24 mouse cellular contexts compared by ENCODE assay signal in genomic region chr10:75571937-75572336, GRCm38 (mm10). TPM values are rescaled to one million over a fixed set of nuclear protein-coding genes. Genes with fewer than 3 reads are reported as not detected.
A peak's percentile ranks its signal among the peaks of the same experiment; 100 is the strongest.
DNase-seq lines count a peak whose midpoint lies in the region; ATAC-seq lines count a peak whose summit lies in the region.
"Had no signal": no experiment of that assay in that cellular context is flagged by ENCODE, and none has a peak within 500 bp of the region (broad histone marks: within the 10 kb centered on the region; RNA-seq: fewer than 3 reads in every experiment).

No protein-coding gene starts in this region.

- no peaks in the 10 kb centered on the region for H3K9me3 ChIP-seq in hindbrain, embryonic 10.5 days
- no peaks in the 10 kb centered on the region for H3K9me3 ChIP-seq in hindbrain, embryonic 12.5 days (replicated peaks)
- H3K9me3 ChIP-seq in kidney, embryonic 16.5 days (ENCODE audit: low read length) = no peaks in the 10 kb centered on the region
- H3K9me3 ChIP-seq in kidney, embryonic 14.5 days (ENCODE audit: control insufficient read depth, low read length) = no peaks in the 10 kb centered on the region
- H3K9me3 ChIP-seq in midbrain, embryonic 10.5 days (replicated peaks) = no peaks in the 10 kb centered on the region
- H3K9me3 ChIP-seq in midbrain, embryonic 16.5 days (replicated peaks; ENCODE audit: control insufficient read depth, low read length, poor library complexity, severe bottlenecking) = no peaks in the 10 kb centered on the region
- H3K9me3 ChIP-seq: embryonic facial prominence, embryonic 15.5 days; forebrain, embryonic 13.5 days; forebrain, embryonic 15.5 days had no signal

- H3K4me2 ChIP-seq in hindbrain, embryonic 12.5 days (replicated peaks) = no peak overlapping the region
- peak overlapping the region; percentile 19 for H3K4me2 ChIP-seq in kidney, embryonic 16.5 days (replicated peaks; ENCODE audit: low read depth, low read length)
- no peak overlapping the region for H3K4me2 ChIP-seq in kidney, embryonic 14.5 days (replicated peaks; ENCODE audit: low read depth, low read length)
- no peak overlapping the region for H3K4me2 ChIP-seq in midbrain, embryonic 16.5 days (ENCODE audit: low read length)
- H3K4me2 ChIP-seq: embryonic facial prominence, embryonic 13.5 days; embryonic facial prominence, embryonic 15.5 days; forebrain, embryonic 13.5 days; forebrain, embryonic 15.5 days had no signal

- no peak overlapping the region for H3K9ac ChIP-seq in hindbrain, embryonic 12.5 days
- no peak overlapping the region for H3K9ac ChIP-seq in kidney, embryonic 16.5 days (replicated peaks; ENCODE audit: low read length)
- H3K9ac ChIP-seq in kidney, embryonic 14.5 days (ENCODE audit: low read depth, low read length) = no peak overlapping the region
- no peak overlapping the region for H3K9ac ChIP-seq in midbrain, embryonic 16.5 days (ENCODE audit: low read depth, low read length)
- H3K9ac ChIP-seq: embryonic facial prominence, embryonic 13.5 days; embryonic facial prominence, embryonic 15.5 days; forebrain, embryonic 13.5 days; forebrain, embryonic 15.5 days had no signal

- peaks cover 23% of the 10 kb centered on the region for H3K27me3 ChIP-seq in hindbrain, embryonic 10.5 days (ENCODE audit: insufficient read depth, poor library complexity, severe bottlenecking)
- H3K27me3 ChIP-seq in hindbrain, embryonic 12.5 days = no peaks in the 10 kb centered on the region
- H3K27me3 ChIP-seq in kidney, embryonic 16.5 days (ENCODE audit: insufficient read depth, low read length) = no peaks in the 10 kb centered on the region
- no peaks in the 10 kb centered on the region for H3K27me3 ChIP-seq in kidney, embryonic 14.5 days (ENCODE audit: control insufficient read depth, insufficient read depth, low read length)
- H3K27me3 ChIP-seq in midbrain, embryonic 10.5 days (ENCODE audit: low read depth, poor library complexity, severe bottlenecking) = peaks cover 20% of the 10 kb centered on the region
- no peaks in the 10 kb centered on the region for H3K27me3 ChIP-seq in midbrain, embryonic 16.5 days (ENCODE audit: control insufficient read depth, insufficient read depth, low read depth, low read length)
- H3K27me3 ChIP-seq: embryonic facial prominence, embryonic 15.5 days had no signal

- peaks cover 34% of the 10 kb centered on the region for H3K4me1 ChIP-seq in hindbrain, embryonic 10.5 days (replicated peaks)
- H3K4me1 ChIP-seq in hindbrain, embryonic 12.5 days = peaks cover 5% of the 10 kb centered on the region; the same call in 1 of the 2 replicates
- peaks cover 26% of the 10 kb centered on the region for H3K4me1 ChIP-seq in kidney, embryonic 16.5 days (ENCODE audit: insufficient read depth, low read length)
- H3K4me1 ChIP-seq in kidney, embryonic 14.5 days (ENCODE audit: control insufficient read depth, insufficient read depth, low read length) = peaks cover 11% of the 10 kb centered on the region
- H3K4me1 ChIP-seq in midbrain, embryonic 10.5 days = peaks cover 35% of the 10 kb centered on the region
- no peaks in the 10 kb centered on the region for H3K4me1 ChIP-seq in midbrain, embryonic 16.5 days (ENCODE audit: control insufficient read depth, insufficient read depth, low read length)
- H3K4me1 ChIP-seq: forebrain, embryonic 13.5 days; forebrain, embryonic 15.5 days had no signal

- no peak overlapping the region for H3K4me3 ChIP-seq in hindbrain, embryonic 10.5 days
- no peak overlapping the region for H3K4me3 ChIP-seq in hindbrain, embryonic 12.5 days
- H3K4me3 ChIP-seq in kidney, embryonic 16.5 days (ENCODE audit: low read length) = no peak overlapping the region; the same call in 1 of the 2 replicates
- H3K4me3 ChIP-seq in kidney, embryonic 14.5 days (ENCODE audit: low read length) = no peak overlapping the region
- no peak overlapping the region for H3K4me3 ChIP-seq in midbrain, embryonic 10.5 days
- no peak overlapping the region for H3K4me3 ChIP-seq in midbrain, embryonic 16.5 days (ENCODE audit: low read depth, low read length)
- H3K4me3 ChIP-seq: embryonic facial prominence, embryonic 13.5 days; embryonic facial prominence, embryonic 15.5 days; erythroblast, embryonic 14.5 days; forebrain, embryonic 13.5 days; forebrain, embryonic 15.5 days had no signal

- H3K36me3 ChIP-seq in hindbrain, embryonic 10.5 days = no peaks in the 10 kb centered on the region
- no peaks in the 10 kb centered on the region for H3K36me3 ChIP-seq in hindbrain, embryonic 12.5 days
- H3K36me3 ChIP-seq in kidney, embryonic 16.5 days (ENCODE audit: insufficient read depth, low read length) = no peaks in the 10 kb centered on the region
- no peaks in the 10 kb centered on the region for H3K36me3 ChIP-seq in kidney, embryonic 14.5 days (ENCODE audit: control insufficient read depth, insufficient read depth, low read length)
- no peaks in the 10 kb centered on the region for H3K36me3 ChIP-seq in midbrain, embryonic 10.5 days
- H3K36me3 ChIP-seq in midbrain, embryonic 16.5 days (ENCODE audit: control insufficient read depth, insufficient read depth, low read length) = no peaks in the 10 kb centered on the region
- H3K36me3 ChIP-seq: embryonic facial prominence, embryonic 13.5 days; embryonic facial prominence, embryonic 15.5 days; forebrain, embryonic 15.5 days had no signal

- 38% methylated on average over 9 of the region's 9 CpGs for WGBS in hindbrain, embryonic 10.5 days
- WGBS in hindbrain, embryonic 12.5 days = 39% methylated on average over 9 of the region's 9 CpGs
- WGBS in kidney, embryonic 16.5 days = 53% methylated on average over 9 of the region's 9 CpGs
- WGBS in kidney, embryonic 14.5 days = 46% methylated on average over 9 of the region's 9 CpGs
- WGBS in midbrain, embryonic 10.5 days = 44% methylated on average over 9 of the region's 9 CpGs
- WGBS in midbrain, embryonic 16.5 days = 44% methylated on average over 9 of the region's 9 CpGs

- ATAC-seq in hindbrain, embryonic 12.5 days (ENCODE audit: low FRiP score) = no peak
- ATAC-seq in kidney, embryonic 16.5 days (ENCODE audit: low FRiP score, low TSS enrichment) = no peak
- no peak for ATAC-seq in kidney, embryonic 14.5 days (ENCODE audit: low FRiP score, low TSS enrichment)
- no peak for ATAC-seq in midbrain, embryonic 16.5 days
- ATAC-seq: forebrain, embryonic 13.5 days; forebrain, embryonic 15.5 days had no signal

- H3K27ac ChIP-seq in hindbrain, embryonic 10.5 days = peak overlapping the region; percentile 72; the same call in 1 of the 2 replicates
- H3K27ac ChIP-seq in hindbrain, embryonic 12.5 days = no peak overlapping the region
- peak overlapping the region; percentile 31; the same call in 1 of the 2 replicates for H3K27ac ChIP-seq in kidney, embryonic 16.5 days (ENCODE audit: low read length)
- no peak overlapping the region for H3K27ac ChIP-seq in kidney, embryonic 14.5 days (ENCODE audit: low read depth, low read length)
- H3K27ac ChIP-seq in midbrain, embryonic 10.5 days (replicated peaks) = peak overlapping the region; percentile 57
- H3K27ac ChIP-seq in midbrain, embryonic 16.5 days (ENCODE audit: low read length) = no peak overlapping the region
- H3K27ac ChIP-seq: embryonic facial prominence, embryonic 13.5 days; embryonic facial prominence, embryonic 15.5 days; forebrain, embryonic 13.5 days; forebrain, embryonic 15.5 days had no signal

- no peak for DNase-seq in hindbrain, embryonic 10.5 days (ENCODE audit: low spot score)
- peak; percentile 37 for DNase-seq in kidney, adult 9 months
- no peak for DNase-seq in kidney, adult 11 months
- no peak for DNase-seq in midbrain, embryonic 10.5 days (ENCODE audit: low spot score)
- DNase-seq: adrenal gland, adult 2 months; adrenal gland, postnatal 10 days; adrenal gland, postnatal 25 days; cerebellum, adult 11 months; cerebellum, adult 18-20 months; cerebellum, adult 8-10 months; cerebellum, adult 9-11 months; cerebellum, postnatal 14 days; cerebellum, postnatal 36 days; embryo, embryonic 11 days had no signal

RNA-seq across cellular contexts. Expression of gene Ggt1, which starts 10.5 kb away (rescaled TPM):
- 3.3 and 3.4 TPM in 2 replicates for polyA plus RNA-seq in hindbrain, embryonic 10.5 days (2016; fragmentation: Nextera tagmentation; extraction: Ambion mirVana)
- 1.1 and 2.0 TPM in 2 replicates for polyA plus RNA-seq in hindbrain, embryonic 12.5 days (2016; fragmentation: Nextera tagmentation; extraction: Ambion mirVana)
- 244 and 292 TPM in 2 replicates for polyA plus RNA-seq in kidney, embryonic 16.5 days (2015; fragmentation: Nextera tagmentation; extraction: Ambion mirVana)
- 29.1 and 57.6 TPM in 2 replicates for polyA plus RNA-seq in kidney, embryonic 14.5 days (2014; fragmentation: Nextera tagmentation; extraction: Ambion mirVana)
- 2.7 and 3.1 TPM in 2 replicates for polyA plus RNA-seq in midbrain, embryonic 10.5 days (2016; fragmentation: Nextera tagmentation; extraction: Ambion mirVana)
- 1.3 TPM in 2 replicates for polyA plus RNA-seq in midbrain, embryonic 16.5 days (2015; fragmentation: Nextera tagmentation; extraction: Ambion mirVana)
- polyA plus RNA-seq: erythroblast, embryonic 14.5 days had no signal

RNA-seq across cellular contexts. Expression of gene Lrrc75b, which starts 11.8 kb away (rescaled TPM):
- polyA plus RNA-seq in hindbrain, embryonic 10.5 days (2016; fragmentation: Nextera tagmentation; extraction: Ambion mirVana) = 2.8 and 6.6 TPM in 2 replicates
- 14.6 and 15.4 TPM in 2 replicates for polyA plus RNA-seq in hindbrain, embryonic 12.5 days (2016; fragmentation: Nextera tagmentation; extraction: Ambion mirVana)
- 3.3 and 3.8 TPM in 2 replicates for polyA plus RNA-seq in kidney, embryonic 16.5 days (2015; fragmentation: Nextera tagmentation; extraction: Ambion mirVana)
- polyA plus RNA-seq in kidney, embryonic 14.5 days (2014; fragmentation: Nextera tagmentation; extraction: Ambion mirVana) = 2.1 and 2.9 TPM in 2 replicates
- 1.6 and 3.8 TPM in 2 replicates for polyA plus RNA-seq in midbrain, embryonic 10.5 days (2016; fragmentation: Nextera tagmentation; extraction: Ambion mirVana)
- 42.4 and 44.7 TPM in 2 replicates for polyA plus RNA-seq in midbrain, embryonic 16.5 days (2015; fragmentation: Nextera tagmentation; extraction: Ambion mirVana)
- polyA plus RNA-seq: erythroblast, embryonic 14.5 days had no signal

RNA-seq across cellular contexts. Expression of gene Ggt5, which starts 17.2 kb away (rescaled TPM):
- polyA plus RNA-seq in hindbrain, embryonic 10.5 days (2016; fragmentation: Nextera tagmentation; extraction: Ambion mirVana) = 0.30 and 0.82 TPM in 2 replicates
- 1.1 and 2.1 TPM in 2 replicates for polyA plus RNA-seq in hindbrain, embryonic 12.5 days (2016; fragmentation: Nextera tagmentation; extraction: Ambion mirVana)
- 6.4 and 9.5 TPM in 2 replicates for polyA plus RNA-seq in kidney, embryonic 16.5 days (2015; fragmentation: Nextera tagmentation; extraction: Ambion mirVana)
- 3.9 and 4.7 TPM in 2 replicates for polyA plus RNA-seq in kidney, embryonic 14.5 days (2014; fragmentation: Nextera tagmentation; extraction: Ambion mirVana)
- 0.56 and 1.2 TPM in 2 replicates for polyA plus RNA-seq in midbrain, embryonic 10.5 days (2016; fragmentation: Nextera tagmentation; extraction: Ambion mirVana)
- polyA plus RNA-seq in midbrain, embryonic 16.5 days (2015; fragmentation: Nextera tagmentation; extraction: Ambion mirVana) = 2.1 and 2.5 TPM in 2 replicates
- polyA plus RNA-seq: C2C12; erythroblast, embryonic 14.5 days had no signal

RNA-seq across cellular contexts. Expression of gene Gucd1, which starts 54.2 kb away (rescaled TPM):
- polyA plus RNA-seq in hindbrain, embryonic 10.5 days (2016; fragmentation: Nextera tagmentation; extraction: Ambion mirVana) = 32.5 and 32.9 TPM in 2 replicates
- polyA plus RNA-seq in hindbrain, embryonic 12.5 days (2016; fragmentation: Nextera tagmentation; extraction: Ambion mirVana) = 24.9 and 26.8 TPM in 2 replicates
- 53.4 and 54.0 TPM in 2 replicates for polyA plus RNA-seq in kidney, embryonic 16.5 days (2015; fragmentation: Nextera tagmentation; extraction: Ambion mirVana)
- 31.7 and 46.9 TPM in 2 replicates for polyA plus RNA-seq in kidney, embryonic 14.5 days (2014; fragmentation: Nextera tagmentation; extraction: Ambion mirVana)
- polyA plus RNA-seq in midbrain, embryonic 10.5 days (2016; fragmentation: Nextera tagmentation; extraction: Ambion mirVana) = 32.1 and 35.7 TPM in 2 replicates
- 19.7 and 20.7 TPM in 2 replicates for polyA plus RNA-seq in midbrain, embryonic 16.5 days (2015; fragmentation: Nextera tagmentation; extraction: Ambion mirVana)

RNA-seq across cellular contexts. Expression of gene Snrpd3, which starts 54.6 kb away (rescaled TPM):
- polyA plus RNA-seq in hindbrain, embryonic 10.5 days (2016; fragmentation: Nextera tagmentation; extraction: Ambion mirVana) = 269 and 286 TPM in 2 replicates
- 146 and 169 TPM in 2 replicates for polyA plus RNA-seq in hindbrain, embryonic 12.5 days (2016; fragmentation: Nextera tagmentation; extraction: Ambion mirVana)
- 156 and 186 TPM in 2 replicates for polyA plus RNA-seq in kidney, embryonic 16.5 days (2015; fragmentation: Nextera tagmentation; extraction: Ambion mirVana)
- 178 and 249 TPM in 2 replicates for polyA plus RNA-seq in kidney, embryonic 14.5 days (2014; fragmentation: Nextera tagmentation; extraction: Ambion mirVana)
- polyA plus RNA-seq in midbrain, embryonic 10.5 days (2016; fragmentation: Nextera tagmentation; extraction: Ambion mirVana) = 271 and 281 TPM in 2 replicates
- 125 and 136 TPM in 2 replicates for polyA plus RNA-seq in midbrain, embryonic 16.5 days (2015; fragmentation: Nextera tagmentation; extraction: Ambion mirVana)

Comparison
In these comparisons a context has a peak if more than half of its experiments do, and no peak if none do; other contexts are left out.
1. H3K27ac ChIP-seq: peak in hindbrain, embryonic 10.5 days (single experiment), kidney, embryonic 16.5 days (single experiment) and midbrain, embryonic 10.5 days (single experiment); none in hindbrain, embryonic 12.5 days (single experiment), kidney, embryonic 14.5 days (single experiment) and midbrain, embryonic 16.5 days (single experiment).